Mouse (Mus musculus) testis, adult 2 months (tissue): ENCODE measurements at regions not wholly inside any gene's neighbourhood (a gene's known extent, or its start where the extent isn't known, plus 50 kb on each side); places are given as distances from the start of the nearest gene placed in this dataset.

Source experiments
- CTCF ChIP-seq: fragments of 200-500 bp; IDR thresholded peaks from 2 replicates; pipeline ENCODE4 v1.5.1; 2012; ENCODE audit warnings: low read depth, mild to moderate bottlenecking, inconsistent platforms, low read length, moderate library complexity; ENCODE audit not compliant: control insufficient read depth, insufficient read depth, insufficient replicate concordance
- POLR2A ChIP-seq: fragments of 200-500 bp; IDR thresholded peaks from 2 replicates; pipeline ENCODE4 v1.6.1; 2012; ENCODE audit warnings: low read depth, mild to moderate bottlenecking, inconsistent platforms, low read length, moderate library complexity; ENCODE audit not compliant: control insufficient read depth

- no peak for TF ChIP-seq POLR2A
- no peak for TF ChIP-seq CTCF
Observed at GRCm38 (mm10) chr16:42515929-42516328, 175.5 kb upstream of the Gap43 start.
